24 mouse cellular contexts compared by ENCODE assay signal in the genomic region with DNA sequence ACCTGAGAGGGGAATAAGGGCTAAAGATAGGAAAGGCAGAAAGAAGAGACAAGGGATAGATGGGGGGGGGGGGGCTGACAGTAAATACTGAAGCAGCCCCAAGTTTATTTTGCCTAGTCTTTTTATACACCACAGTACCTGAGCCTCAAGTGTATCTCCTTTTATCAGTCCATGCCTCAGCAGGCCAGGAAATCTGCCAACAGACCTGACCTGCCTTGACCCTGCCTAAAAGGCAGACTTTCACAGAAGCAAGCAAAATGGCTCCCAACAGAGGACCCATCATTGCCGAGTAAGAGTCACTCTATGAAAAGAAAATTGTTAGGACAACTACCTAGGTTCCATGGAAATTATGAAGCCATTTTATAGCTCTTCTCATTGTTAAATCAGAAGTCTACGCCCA. TPM values are rescaled to one million over a fixed set of nuclear protein-coding genes. Genes with fewer than 3 reads are reported as not detected.
"Had no signal": no experiment of that assay in that cellular context is flagged by ENCODE, and none has a peak within 500 bp of the region (broad histone marks: within the 10 kb centered on the region; RNA-seq: fewer than 3 reads in every experiment).

No protein-coding gene starts in this region.

- H3K4me3 ChIP-seq: lung, embryonic 15.5 days; midbrain, embryonic 13.5 days; midbrain, embryonic 15.5 days; neural tube, embryonic 12.5 days; stomach, embryonic 15.5 days had no signal

- DNase-seq: lung, adult 2 months; lung, postnatal 14 days; lung, postnatal 36 days; right cerebral cortex, postnatal 14 days; thymus, adult 2 months; thymus, postnatal 25 days; thymus, postnatal 4 days had no signal

- ATAC-seq: lung, postnatal 0 days; midbrain, embryonic 13.5 days; midbrain, embryonic 15.5 days had no signal

- H3K36me3 ChIP-seq: lung, embryonic 15.5 days; midbrain, embryonic 13.5 days; midbrain, embryonic 15.5 days; neural tube, embryonic 12.5 days; stomach, embryonic 15.5 days had no signal

- H3K27me3 ChIP-seq: lung, embryonic 15.5 days; megakaryocyte, embryonic 14.5 days; midbrain, embryonic 13.5 days; midbrain, embryonic 15.5 days; neural tube, embryonic 12.5 days; stomach, embryonic 15.5 days had no signal

- H3K9me3 ChIP-seq: lung, embryonic 15.5 days; midbrain, embryonic 13.5 days; midbrain, embryonic 15.5 days; neural tube, embryonic 12.5 days; stomach, embryonic 15.5 days had no signal

- H3K4me2 ChIP-seq: lung, embryonic 15.5 days; midbrain, embryonic 11.5 days; midbrain, embryonic 13.5 days; midbrain, embryonic 15.5 days; neural tube, embryonic 12.5 days; stomach, embryonic 15.5 days had no signal

- H3K9ac ChIP-seq: lung, embryonic 15.5 days; midbrain, embryonic 13.5 days; midbrain, embryonic 15.5 days; neural tube, embryonic 12.5 days; stomach, embryonic 15.5 days had no signal

- H3K4me1 ChIP-seq: lung, embryonic 15.5 days; midbrain, embryonic 13.5 days; midbrain, embryonic 15.5 days; neural tube, embryonic 12.5 days; stomach, embryonic 15.5 days had no signal

- H3K27ac ChIP-seq: lung, embryonic 15.5 days; macrophage; midbrain, embryonic 13.5 days; midbrain, embryonic 15.5 days; neural tube, embryonic 12.5 days; stomach, embryonic 15.5 days; stomach, postnatal 0 days had no signal

RNA-seq across cellular contexts. Expression of a gene that starts 11.3 kb away (rescaled TPM):
- total RNA-seq: megakaryocyte progenitor cell, adult 5-6 weeks; midbrain, postnatal 0 days; monocyte, adult 5-6 weeks; neutrophil, adult 5-6 weeks had no signal
- polyA plus RNA-seq: lung, adult 2 months; lung, embryonic 15.5 days; lung, postnatal 0 days; macrophage; midbrain, embryonic 11.5 days; midbrain, embryonic 13.5 days; midbrain, embryonic 15.5 days; midbrain, postnatal 0 days; neural tube, embryonic 12.5 days; neural tube, embryonic 14.5 days; spleen, adult 2 months; stomach, embryonic 15.5 days; stomach, postnatal 0 days; testis, adult 2 months; thymus, adult 2 months had no signal

RNA-seq across cellular contexts. Expression of a gene that starts 13.0 kb away (rescaled TPM):
- total RNA-seq: megakaryocyte progenitor cell, adult 5-6 weeks; midbrain, postnatal 0 days; monocyte, adult 5-6 weeks; neutrophil, adult 5-6 weeks had no signal
- polyA plus RNA-seq: lung, adult 2 months; macrophage; midbrain, embryonic 11.5 days; midbrain, embryonic 13.5 days; midbrain, postnatal 0 days; neural tube, embryonic 12.5 days; neural tube, embryonic 14.5 days; spleen, adult 2 months; testis, adult 2 months had no signal
